Mouse (Mus musculus) spleen, adult 18-20 months (tissue): ENCODE measurements around the gene Grik3.

ENCODE experiments used
- DNase-seq, 2 experiments: peaks; one replicate each; pipeline ENCODE4 v3.0.0; 2022; ENCODE audit warnings: mixed read lengths in 2 of 2

Grik3 gene

GRCm38 (mm10) chr4:125492706-125493105, 2.2 kb downstream of the Grik3 start:
- DNase-seq = no peak

GRCm38 (mm10) chr4:125493124-125493523, 2.6 kb downstream of the Grik3 start:
- DNase-seq = no peak

- no peak for DNase-seq
These were observed 5.0 kb downstream of the Grik3 start for GRCm38 (mm10) chr4:125495477-125495876.

- DNase-seq = no peak
These were observed 6.5 kb downstream of the Grik3 start for GRCm38 (mm10) chr4:125497001-125497400.

- DNase-seq = no peak
These were observed 7.0 kb downstream of the Grik3 start for GRCm38 (mm10) chr4:125497471-125497870.

- DNase-seq = no peak
These were observed 8.4 kb downstream of the Grik3 start for GRCm38 (mm10) chr4:125498866-125499265.

- no peak for DNase-seq
These were observed 12.4 kb downstream of the Grik3 start for GRCm38 (mm10) chr4:125502861-125503260.

- DNase-seq = no peak
These were observed 21.9 kb downstream of the Grik3 start for GRCm38 (mm10) chr4:125512434-125512833.

- no peak for DNase-seq
These were observed 25.1 kb downstream of the Grik3 start for GRCm38 (mm10) chr4:125515646-125516045.

- no peak for DNase-seq
These were observed 26.1 kb downstream of the Grik3 start for GRCm38 (mm10) chr4:125516612-125517011.

GRCm38 (mm10) chr4:125518861-125519260, 28.4 kb downstream of the Grik3 start:
- no peak for DNase-seq

GRCm38 (mm10) chr4:125522931-125523330, 32.4 kb downstream of the Grik3 start:
- no peak for DNase-seq

- no peak for DNase-seq
These were observed 34.8 kb downstream of the Grik3 start for GRCm38 (mm10) chr4:125525266-125525665.

- DNase-seq = no peak
These were observed 35.9 kb downstream of the Grik3 start for GRCm38 (mm10) chr4:125526425-125526824.

GRCm38 (mm10) chr4:125533965-125534364, 43.5 kb downstream of the Grik3 start:
- no peak for DNase-seq

GRCm38 (mm10) chr4:125534449-125534848, 43.9 kb downstream of the Grik3 start:
- no peak for DNase-seq

GRCm38 (mm10) chr4:125534991-125535401, 44.5 kb downstream of the Grik3 start:
- DNase-seq = no peak

- no peak for DNase-seq
These were observed 45.0 kb downstream of the Grik3 start for GRCm38 (mm10) chr4:125535465-125535864.

GRCm38 (mm10) chr4:125535977-125536376, 45.5 kb downstream of the Grik3 start:
- no peak for DNase-seq

- no peak for DNase-seq
These were observed 47.9 kb downstream of the Grik3 start for GRCm38 (mm10) chr4:125538301-125538965.

GRCm38 (mm10) chr4:125539617-125540016, 49.1 kb downstream of the Grik3 start:
- no peak for DNase-seq

- no peak for DNase-seq
These were observed 52.7 kb downstream of the Grik3 start for GRCm38 (mm10) chr4:125543171-125543570.

- DNase-seq = no peak
These were observed 54.7 kb downstream of the Grik3 start for GRCm38 (mm10) chr4:125544947-125545767.

- no peak for DNase-seq
These were observed 55.3 kb downstream of the Grik3 start for GRCm38 (mm10) chr4:125545768-125546220.
